Mouse (Mus musculus) lung, embryonic 14.5 days (tissue): ENCODE results near the gene Atm. TPM values are rescaled to one million over a fixed set of nuclear protein-coding genes. Genes with fewer than 3 reads are reported as not detected.

Source experiments
- ATAC-seq: fragments of 200-750 bp; cut with Nextera tagmentation; 2 replicates; pipeline ENCODE4 v1.8.0; 2017; ENCODE audit warnings: mild to moderate bottlenecking, moderate TSS enrichment, moderate library complexity; ENCODE audit not compliant: insufficient read depth
- DNase-seq: peaks from one replicate; pipeline ENCODE4 v3.0.0-alpha.2; 2015
- H3K27ac ChIP-seq: fragments of 300-500 bp; sonication (generic); 2 replicates; pipeline ENCODE4 v1.5.1; 2014; ENCODE audit warnings: low read depth, mild to moderate bottlenecking, moderate library complexity
- H3K27me3 ChIP-seq: fragments of 300-500 bp; sonication (generic); 2 replicates; pipeline ENCODE4 v1.6.1; 2014; ENCODE audit warnings: low read length, control low read depth; ENCODE audit not compliant: insufficient read depth
- H3K36me3 ChIP-seq: fragments of 300-500 bp; sonication (generic); 2 replicates; pipeline ENCODE4 v1.6.1; 2014; ENCODE audit warnings: control low read depth; ENCODE audit not compliant: insufficient read depth
- H3K4me1 ChIP-seq: fragments of 300-500 bp; sonication (generic); 2 replicates; pipeline ENCODE4 v1.6.1; 2014; ENCODE audit warnings: antibody characterized with exemption, control low read depth; ENCODE audit not compliant: insufficient read depth
- H3K4me2 ChIP-seq: fragments of 300-500 bp; sonication (generic); 2 replicates; pipeline ENCODE4 v1.6.1; 2014; ENCODE audit warnings: mild to moderate bottlenecking
- H3K4me3 ChIP-seq: fragments of 300-500 bp; sonication (generic); 2 replicates; pipeline ENCODE4 v1.5.1; 2014; ENCODE audit warnings: low read depth, low read length
- H3K9ac ChIP-seq: fragments of 300-500 bp; sonication (generic); 2 replicates; pipeline ENCODE4 v1.6.1; 2014
- H3K9me3 ChIP-seq: fragments of 300-500 bp; sonication (generic); 2 replicates; pipeline ENCODE4 v1.6.1; 2016; ENCODE audit warnings: low read depth, low read length, control low read depth
- CTCF ChIP-seq: IDR thresholded peaks from 2 replicates; pipeline ENCODE4 v1.5.1; 2016; ENCODE audit warnings: antibody characterized with exemption, low read depth
- WGBS: fragments of 180-500 bp; shearing (Covaris S2); extraction: QIAGEN DNeasy Blood & Tissue Kit; methylation state at CpG from one replicate; pipeline ENCODE4 v1.1.7; 2014; 5-methylcytosine and 5-hydroxymethylcytosine counted together
- polyA plus RNA-seq: library from polyadenylated mRNA; unstranded; fragments of >200 nt; fragmentation: Nextera tagmentation; extraction: Ambion mirVana; gene quantifications from 2 replicates; pipeline ENCODE4 v1.2.1, GENCODE M21; 2014

Gene Atm
- polyA plus RNA-seq, 1 experiment from 2014 or later, result 16.2 TPM

- Histone ChIP-seq H3K9ac (no peak overlapping the region), H3K27ac (no peak overlapping the region), H3K9me3 (no peaks in the 10 kb centered on the region), H3K4me3 (no peak overlapping the region), H3K27me3 (no peaks in the 10 kb centered on the region), H3K4me1 (no peaks in the 10 kb centered on the region), H3K36me3 (peaks cover 48% of the 10 kb centered on the region), H3K4me2 (no peak overlapping the region)
- 87% methylated on average over 1 of the region's 1 CpGs for WGBS
- DNase-seq (no peak), ATAC-seq (no peak)
- TF ChIP-seq CTCF, result no peak
These were observed 85.9 kb downstream of the Atm start for GRCm38 (mm10) chr9:53450609-53451008.

- 87% methylated on average over 14 of the region's 14 CpGs for WGBS
- Histone ChIP-seq H3K27ac (no peak overlapping the region), H3K36me3 (peaks cover 20% of the 10 kb centered on the region), H3K9me3 (no peaks in the 10 kb centered on the region), H3K4me3 (no peak overlapping the region), H3K9ac (no peak overlapping the region), H3K27me3 (no peaks in the 10 kb centered on the region), H3K4me1 (no peaks in the 10 kb centered on the region), H3K4me2 (no peak overlapping the region)
- TF ChIP-seq CTCF, result no peak
- DNase-seq (no peak), ATAC-seq (no peak)
These were observed 100.5 kb downstream of the Atm start for GRCm38 (mm10) chr9:53435830-53436570.

GRCm38 (mm10) chr9:53427638-53428037, 108.9 kb downstream of the Atm start:
- no peak overlapping the region for H3K9ac ChIP-seq
- H3K27ac ChIP-seq, result no peak overlapping the region; the same call in 1 of the 2 replicates
- 39% methylated on average over 3 of the region's 3 CpGs for WGBS
- peak; percentile 74; the same call in 1 of the 2 replicates for ATAC-seq
- H3K4me2 ChIP-seq, result no peak overlapping the region
- no peaks in the 10 kb centered on the region for H3K9me3 ChIP-seq
- no peaks in the 10 kb centered on the region for H3K4me1 ChIP-seq
- peak; percentile 50 for TF ChIP-seq CTCF
- no peaks in the 10 kb centered on the region for H3K36me3 ChIP-seq
- peak; percentile 79 for DNase-seq
- H3K4me3 ChIP-seq, result no peak overlapping the region
- no peaks in the 10 kb centered on the region for H3K27me3 ChIP-seq

- Histone ChIP-seq H3K27me3 (no peaks in the 10 kb centered on the region), H3K4me1 (no peaks in the 10 kb centered on the region), H3K4me3 (no peak overlapping the region), H3K9me3 (no peaks in the 10 kb centered on the region), H3K9ac (no peak overlapping the region), H3K4me2 (no peak overlapping the region), H3K27ac (no peak overlapping the region), H3K36me3 (no peaks in the 10 kb centered on the region)
- WGBS, result 82% methylated on average over 3 of the region's 3 CpGs
- no peak for TF ChIP-seq CTCF
- ATAC-seq (no peak), DNase-seq (no peak)
These were observed 109.8 kb downstream of the Atm start for GRCm38 (mm10) chr9:53426726-53427125.

- no peak overlapping the region for H3K4me3 ChIP-seq
- no peaks in the 10 kb centered on the region for H3K9me3 ChIP-seq
- H3K4me1 ChIP-seq, result no peaks in the 10 kb centered on the region
- DNase-seq, result peak; percentile 26
- peak overlapping the region; percentile 2; the same call in 1 of the 2 replicates for H3K27ac ChIP-seq
- H3K36me3 ChIP-seq, result no peaks in the 10 kb centered on the region
- WGBS, result 37% methylated on average over 9 of the region's 9 CpGs
- ATAC-seq, result peak; percentile 58; the same call in 1 of the 2 replicates
- H3K27me3 ChIP-seq, result no peaks in the 10 kb centered on the region
- no peak overlapping the region for H3K4me2 ChIP-seq
- TF ChIP-seq CTCF, result no peak
- no peak overlapping the region for H3K9ac ChIP-seq
These were observed 114.2 kb downstream of the Atm start for GRCm38 (mm10) chr9:53422133-53422896.

- no peak for TF ChIP-seq CTCF
- Histone ChIP-seq H3K36me3 (no peaks in the 10 kb centered on the region), H3K27me3 (no peaks in the 10 kb centered on the region), H3K4me3 (no peak overlapping the region), H3K4me2 (no peak overlapping the region), H3K9me3 (no peaks in the 10 kb centered on the region), H3K9ac (no peak overlapping the region), H3K27ac (peak overlapping the region; percentile 59), H3K4me1 (peaks cover 4% of the 10 kb centered on the region; the same call in 1 of the 2 replicates)
- 81% methylated on average over 3 of the region's 3 CpGs for WGBS
- DNase-seq (no peak), ATAC-seq (no peak)
These were observed 127.1 kb downstream of the Atm start for GRCm38 (mm10) chr9:53409427-53409826.

GRCm38 (mm10) chr9:53408953-53409361, 127.6 kb downstream of the Atm start:
- 44% methylated on average over 2 of the region's 2 CpGs for WGBS
- H3K27ac ChIP-seq, result no peak overlapping the region
- DNase-seq, result peak; percentile 74

More at GRCm38 (mm10) chr9:53408953-53409361, 127.6 kb downstream of the Atm start:
- no peak overlapping the region for H3K4me2 ChIP-seq
- no peaks in the 10 kb centered on the region for H3K36me3 ChIP-seq
- no peak overlapping the region for H3K9ac ChIP-seq
- TF ChIP-seq CTCF, result no peak
- peaks cover 5% of the 10 kb centered on the region; the same call in 1 of the 2 replicates for H3K4me1 ChIP-seq
- no peaks in the 10 kb centered on the region for H3K27me3 ChIP-seq
- H3K9me3 ChIP-seq, result no peaks in the 10 kb centered on the region
- H3K4me3 ChIP-seq, result no peak overlapping the region
- peak; percentile 71 for ATAC-seq
